Mouse (Mus musculus) heart, embryonic 16.5 days (tissue): Measurements from ENCODE around the gene Tlr12. TPM values are rescaled to one million over a fixed set of nuclear protein-coding genes. Genes with fewer than 3 reads are reported as not detected.
"Not testable (repeated sequence)": the region's sequence is repeated elsewhere in the genome, so short reads cannot be mapped to it uniquely, and the experiment has no call there.

Experiments
- ATAC-seq: fragments of 200-750 bp; cut with Nextera tagmentation; replicated peaks from 2 replicates; pipeline ENCODE4 v1.8.0; 2017; ENCODE audit warnings: moderate number of reproducible peaks; ENCODE audit not compliant: insufficient read depth, low FRiP score; ENCODE audit errors: extremely low read depth
- H3K27ac ChIP-seq: fragments of 300-500 bp; sonication (generic); 2 replicates; pipeline ENCODE4 v1.5.1; 2014; ENCODE audit warnings: mild to moderate bottlenecking, low read length, control low read depth, moderate library complexity
- H3K27me3 ChIP-seq: fragments of 300-500 bp; sonication (generic); 2 replicates; pipeline ENCODE4 v1.6.1; 2014; ENCODE audit warnings: low read length, mixed read lengths; ENCODE audit not compliant: control insufficient read depth, insufficient read depth
- H3K36me3 ChIP-seq: fragments of 300-500 bp; sonication (generic); 2 replicates; pipeline ENCODE4 v1.6.1; 2014; ENCODE audit not compliant: control insufficient read depth, insufficient read depth
- H3K4me1 ChIP-seq: fragments of 300-500 bp; sonication (generic); 2 replicates; pipeline ENCODE4 v1.6.1; 2014; ENCODE audit warnings: low read length, mixed read lengths; ENCODE audit not compliant: control insufficient read depth, insufficient read depth
- H3K4me2 ChIP-seq: fragments of 300-500 bp; sonication (generic); 2 replicates; pipeline ENCODE4 v1.6.1; 2014; ENCODE audit warnings: low read depth, mild to moderate bottlenecking, control low read depth, low read length
- H3K4me3 ChIP-seq: fragments of 300-500 bp; sonication (generic); 2 replicates; pipeline ENCODE4 v1.5.1; 2014; ENCODE audit warnings: mild to moderate bottlenecking, control low read depth, low read length
- H3K9ac ChIP-seq: fragments of 300-500 bp; sonication (generic); 2 replicates; pipeline ENCODE4 v1.6.1; 2014; ENCODE audit warnings: low read length, control low read depth
- H3K9me3 ChIP-seq: fragments of 300-500 bp; sonication (generic); replicated peaks from 2 replicates; pipeline ENCODE4 v1.6.1; 2016; ENCODE audit warnings: low read length; ENCODE audit not compliant: control insufficient read depth
- WGBS: fragments of 180-500 bp; shearing (Covaris S2); extraction: QIAGEN DNeasy Blood & Tissue Kit; methylation state at CpG from one replicate; pipeline ENCODE4 v1.1.7; 2014; 5-methylcytosine and 5-hydroxymethylcytosine counted together
- polyA plus RNA-seq: library from polyadenylated mRNA; unstranded; fragments of >200 nt; fragmentation: Nextera tagmentation; extraction: Ambion mirVana; gene quantifications from 2 replicates; pipeline ENCODE4 v1.2.1, GENCODE M21; 2015

The Tlr12 gene
- polyA plus RNA-seq = 0.52 and 0.80 TPM in 2 replicates

DNA sequence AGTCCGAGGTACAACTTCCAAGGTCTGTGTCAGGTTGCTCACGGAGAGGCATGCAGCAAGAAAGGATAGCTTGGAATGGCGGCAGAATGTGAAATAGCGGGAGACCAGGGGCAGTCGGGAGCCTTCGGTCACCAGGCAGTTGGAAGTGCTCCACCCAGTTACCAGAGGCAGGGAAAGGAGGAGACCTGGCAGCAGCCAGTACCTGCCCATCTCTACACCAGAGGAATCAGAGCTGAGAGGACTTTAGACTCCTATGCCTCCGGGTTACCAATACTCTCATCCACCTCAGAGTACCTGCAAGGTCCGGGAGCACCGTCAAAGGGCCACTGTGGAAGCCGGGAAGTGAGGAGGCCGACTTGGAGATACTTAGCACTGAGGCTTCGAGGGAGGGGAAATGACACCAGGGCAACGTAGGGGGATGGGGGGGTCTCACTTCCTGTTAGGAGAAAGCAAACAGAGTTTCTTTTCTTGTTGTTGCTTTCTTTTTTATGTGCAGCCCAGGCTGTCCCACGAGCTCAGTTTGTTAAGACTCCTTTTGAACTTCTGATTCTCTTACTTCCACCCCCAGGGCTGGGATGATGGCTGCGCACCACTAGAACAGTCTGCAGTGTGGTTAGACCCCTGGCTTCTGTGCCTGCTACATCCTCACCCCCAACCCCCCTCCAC lies at the start of gene Tlr12:
Gene Tlr12 (minus strand): TSS at position 374 of the 666 bp plus-strand sequence.
- H3K9me3 ChIP-seq = no peaks in the 10 kb centered on the region
- H3K4me2 ChIP-seq = peak within 1 kb of the TSS; percentile 28
- H3K36me3 ChIP-seq = no peaks in the 10 kb centered on the region
- peaks cover 6% of the 10 kb centered on the region for H3K4me1 ChIP-seq
- no peak within 1 kb of the TSS; the same call in 1 of the 2 replicates for H3K27ac ChIP-seq
- no peak within 1 kb of the TSS for H3K4me3 ChIP-seq
- 0 out of 2 replicates have a peak, but pooled peaks have one; percentile 20 for ATAC-seq
- no peak within 1 kb of the TSS for H3K9ac ChIP-seq
- WGBS = 52% methylated on average over 15 of the region's 15 CpGs
- H3K27me3 ChIP-seq = peaks cover 7% of the 10 kb centered on the region; the same call in 1 of the 2 replicates

DNA sequence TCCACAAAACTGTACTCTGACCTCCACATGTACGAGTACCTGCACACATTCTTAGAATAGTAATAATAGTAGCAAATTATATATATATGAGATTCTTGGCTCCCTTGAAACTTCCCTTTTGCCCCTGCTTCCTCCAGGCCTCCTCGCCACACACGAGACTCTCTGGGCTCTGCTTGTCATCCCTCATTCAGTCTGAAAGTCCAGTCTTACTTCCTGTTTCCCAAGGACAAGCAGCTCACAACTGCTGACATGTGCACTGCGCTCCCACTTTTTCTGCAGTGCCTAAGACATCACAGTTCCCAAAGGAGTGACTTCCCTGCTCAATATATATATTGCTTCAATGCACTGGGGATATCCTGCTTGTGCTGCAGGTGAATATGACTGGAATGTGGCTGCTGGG lies 48.8 kb upstream of the Tlr12 start:
- not testable (repeated sequence) for H3K4me1 ChIP-seq, ATAC-seq, H3K9me3 ChIP-seq, H3K36me3 ChIP-seq, H3K4me2 ChIP-seq, H3K27me3 ChIP-seq, H3K27ac ChIP-seq, H3K4me3 ChIP-seq, H3K9ac ChIP-seq
- 49% methylated on average over 4 of the region's 4 CpGs for WGBS

DNA sequence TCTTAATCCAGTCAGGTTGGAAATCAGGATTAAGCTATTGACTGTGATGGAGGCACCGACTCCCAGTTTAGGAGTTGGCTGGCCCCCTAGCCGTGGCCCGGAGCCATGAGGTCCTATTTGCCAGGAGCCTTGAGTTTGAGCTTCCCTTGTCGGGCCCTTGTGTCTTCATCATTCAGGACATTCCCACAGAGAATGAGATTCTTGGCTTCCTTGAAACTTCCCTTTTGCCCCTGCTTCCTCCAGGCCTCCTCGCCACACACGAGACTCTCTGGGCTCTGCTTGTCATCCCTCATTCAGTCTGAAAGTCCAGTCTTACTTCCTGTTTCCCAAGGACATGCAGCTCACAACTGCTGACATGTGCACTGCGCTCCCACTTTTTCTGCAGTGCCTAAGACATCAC lies 47.9 kb upstream of the Tlr12 start:
- not testable (repeated sequence) for H3K4me3 ChIP-seq, H3K27ac ChIP-seq, H3K4me1 ChIP-seq, ATAC-seq, H3K9ac ChIP-seq, H3K4me2 ChIP-seq, H3K27me3 ChIP-seq, H3K36me3 ChIP-seq, H3K9me3 ChIP-seq
- 59% methylated on average over 7 of the region's 7 CpGs for WGBS

DNA sequence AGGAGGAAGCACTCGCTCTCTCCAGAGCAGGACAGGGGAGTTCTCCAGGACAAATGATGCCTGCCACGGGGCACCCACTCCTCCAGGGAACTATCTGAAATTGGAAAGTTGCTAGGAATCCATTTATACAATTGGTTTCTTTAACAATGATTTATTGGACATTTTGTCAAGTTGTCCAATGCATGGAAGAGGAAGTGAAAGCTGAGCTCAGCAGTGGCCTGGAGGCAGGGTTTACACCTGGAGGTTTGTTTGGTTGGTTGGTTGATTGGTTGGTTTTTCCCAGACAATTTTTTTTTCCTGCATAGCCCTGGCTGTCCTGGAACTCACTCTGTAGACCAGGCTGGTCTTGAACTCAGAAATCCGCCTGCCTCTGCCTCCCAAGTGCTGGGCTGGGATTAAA lies 45.6 kb upstream of the Tlr12 start:
- no peak for ATAC-seq
- Histone ChIP-seq H3K4me3 (no peak overlapping the region), H3K9me3 (no peaks in the 10 kb centered on the region), H3K9ac (no peak overlapping the region), H3K27me3 (no peaks in the 10 kb centered on the region), H3K36me3 (no peaks in the 10 kb centered on the region), H3K4me1 (0 out of 2 replicates have a peak, but pooled peaks cover 2% of the 10 kb centered on the region), H3K27ac (no peak overlapping the region), H3K4me2 (no peak overlapping the region)
- 73% methylated on average over 3 of the region's 3 CpGs for WGBS

DNA sequence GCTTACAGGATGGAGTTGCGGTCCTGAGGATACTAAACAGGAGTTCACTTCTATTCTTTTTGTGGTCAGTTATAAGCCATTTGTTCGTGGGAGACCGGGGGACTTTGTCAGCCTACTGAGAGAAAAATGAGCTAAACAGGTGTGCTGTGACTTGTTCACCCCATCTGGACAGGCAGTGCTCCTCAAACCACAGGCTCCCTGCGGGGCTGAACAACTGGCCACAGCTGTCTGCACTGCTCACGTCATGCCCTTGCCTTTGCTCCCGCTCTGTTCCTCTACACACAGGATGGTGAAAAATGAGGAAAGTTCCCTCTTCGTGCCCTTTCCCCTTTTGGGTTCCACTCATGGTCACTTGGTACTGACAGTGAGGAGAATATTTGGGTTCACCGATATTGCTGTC lies 42.6 kb upstream of the Tlr12 start:
- Histone ChIP-seq H3K9ac (no peak overlapping the region), H3K4me1 (0 out of 2 replicates have a peak, but pooled peaks cover under 1% of the 10 kb centered on the region), H3K27ac (no peak overlapping the region), H3K27me3 (peaks cover 3% of the 10 kb centered on the region; the same call in 1 of the 2 replicates), H3K4me2 (no peak overlapping the region), H3K9me3 (no peaks in the 10 kb centered on the region), H3K36me3 (no peaks in the 10 kb centered on the region), H3K4me3 (no peak overlapping the region)
- ATAC-seq = no peak
- WGBS = 77% methylated on average over 8 of the region's 8 CpGs

DNA sequence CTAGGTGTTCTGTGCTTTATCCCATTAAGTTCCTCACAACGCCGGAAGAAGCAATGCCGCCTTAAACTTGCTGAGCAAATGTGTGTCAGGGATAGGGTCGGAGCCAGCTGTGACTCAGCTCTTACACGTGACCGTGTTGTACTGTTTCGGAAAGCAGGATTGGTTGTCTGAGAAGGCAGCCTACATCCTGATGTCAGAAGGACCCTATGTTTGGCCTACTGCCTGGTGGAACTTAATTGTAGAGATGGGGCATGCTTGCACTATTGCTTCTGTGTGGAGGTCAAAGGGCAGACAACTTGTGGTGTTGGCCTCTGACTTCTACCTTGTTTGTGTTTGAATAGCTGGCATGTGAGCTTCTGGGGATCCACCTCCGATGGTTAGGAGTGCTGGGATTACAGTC lies 41.8 kb upstream of the Tlr12 start:
- Histone ChIP-seq H3K4me1 (0 out of 2 replicates have a peak, but pooled peaks cover under 1% of the 10 kb centered on the region), H3K9me3 (no peaks in the 10 kb centered on the region), H3K27ac (no peak overlapping the region), H3K4me2 (no peak overlapping the region), H3K27me3 (peaks cover 8% of the 10 kb centered on the region; the same call in 1 of the 2 replicates), H3K9ac (no peak overlapping the region), H3K4me3 (no peak overlapping the region), H3K36me3 (no peaks in the 10 kb centered on the region)
- ATAC-seq = no peak
- 85% methylated on average over 8 of the region's 8 CpGs for WGBS

DNA sequence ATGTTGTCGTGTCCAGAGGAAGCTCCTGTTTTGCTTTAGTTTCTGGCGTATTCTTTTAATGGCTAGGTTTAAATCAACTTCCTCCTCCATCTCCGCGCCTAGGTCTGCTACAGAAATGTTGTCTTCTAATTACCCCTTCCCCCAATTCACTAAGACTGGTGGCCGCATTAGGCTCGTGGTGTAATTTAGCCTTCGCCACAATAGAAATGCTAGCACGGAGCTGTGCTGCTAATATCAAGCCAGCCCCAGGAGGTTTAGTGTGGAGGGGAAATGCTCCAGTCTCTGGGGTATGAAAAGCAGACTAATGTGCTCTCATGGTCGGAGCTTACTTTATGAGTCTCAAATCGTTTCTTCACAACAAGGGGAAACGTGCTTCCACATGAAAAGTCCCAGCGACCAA lies 37.0 kb upstream of the Tlr12 start:
- Histone ChIP-seq H3K9ac (peak overlapping the region; percentile 65), H3K9me3 (no peaks in the 10 kb centered on the region), H3K4me1 (0 out of 2 replicates have a peak, but pooled peaks cover 9% of the 10 kb centered on the region), H3K36me3 (no peaks in the 10 kb centered on the region), H3K27me3 (peaks cover 8% of the 10 kb centered on the region; the same call in 1 of the 2 replicates), H3K4me2 (peak overlapping the region; percentile 98), H3K27ac (no peak overlapping the region), H3K4me3 (peak overlapping the region; percentile 63)
- WGBS = 8% methylated on average over 12 of the region's 12 CpGs
- no peak for ATAC-seq

DNA sequence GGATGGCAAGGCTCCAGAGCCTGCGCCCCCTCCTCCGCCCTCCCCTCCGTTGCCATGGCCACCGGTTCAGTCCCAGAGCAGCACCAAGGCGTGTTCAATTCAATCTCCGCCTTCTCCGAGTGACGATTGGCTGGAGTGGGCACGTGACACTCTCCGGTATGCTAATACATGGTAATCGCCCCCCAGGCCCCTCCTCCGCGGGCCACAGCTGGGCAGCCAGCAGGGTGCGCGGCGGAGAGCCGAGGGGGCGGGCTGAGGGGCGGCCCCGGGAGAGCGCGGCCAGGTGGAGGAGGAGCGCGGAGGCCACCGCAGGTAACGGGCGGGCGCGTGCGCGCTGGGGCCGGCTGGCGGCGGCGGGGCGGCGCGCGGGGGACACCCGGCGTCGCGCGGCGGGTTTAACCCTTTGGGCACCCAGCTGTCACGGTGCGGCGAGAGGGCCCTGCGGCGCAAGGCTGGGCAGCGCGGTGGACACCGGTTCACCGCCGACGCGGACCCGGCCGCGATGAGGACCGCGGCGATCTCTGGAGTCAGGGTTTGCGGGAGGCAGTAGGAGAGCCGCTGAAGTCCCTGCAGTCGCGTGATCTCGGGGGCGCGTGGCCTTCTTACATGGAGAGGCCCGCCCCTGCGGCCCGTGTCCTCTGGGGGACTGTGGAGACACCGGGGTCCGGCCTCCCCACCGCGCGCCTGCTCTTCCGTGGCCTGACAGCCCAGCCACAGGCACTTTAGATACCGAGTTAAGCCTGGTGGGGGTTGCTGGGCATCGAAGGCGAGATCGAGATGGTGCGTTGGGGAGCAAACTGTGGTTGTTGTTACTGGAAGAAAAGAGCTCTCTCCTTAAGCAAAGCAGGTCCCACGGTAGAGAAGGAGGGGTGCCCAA lies 36.3 kb upstream of the Tlr12 start, which contains the start of gene Phc2:
Gene Phc2 (plus strand): TSS at position 198 of the 877 bp plus-strand sequence.
- H3K4me1 ChIP-seq = 0 out of 2 replicates have a peak, but pooled peaks cover 9% of the 10 kb centered on the region
- H3K4me2 ChIP-seq = peak within 1 kb of the TSS; percentile 98
- under 1% methylated on average over 65 of the region's 85 CpGs for WGBS
- H3K36me3 ChIP-seq = no peaks in the 10 kb centered on the region
- peak; percentile 96 for ATAC-seq
- H3K4me3 ChIP-seq = peak within 1 kb of the TSS; percentile 63
- H3K9ac ChIP-seq = peak within 1 kb of the TSS; percentile 65
- H3K9me3 ChIP-seq = no peaks in the 10 kb centered on the region
- peaks cover 8% of the 10 kb centered on the region; the same call in 1 of the 2 replicates for H3K27me3 ChIP-seq
- H3K27ac ChIP-seq = no peak within 1 kb of the TSS
